Mouse (Mus musculus) liver, postnatal 0 days (tissue): Measurements from ENCODE around the gene Fthl17c.
"Not testable (repeated sequence)": the region's sequence is repeated elsewhere in the genome, so short reads cannot be mapped to it uniquely, and the experiment has no call there.

Experiments
- CTCF ChIP-seq: sonication (generic); IDR thresholded peaks from 2 replicates; pipeline ENCODE4 v1.5.1; 2016; ENCODE audit warnings: antibody characterized with exemption, low read depth
- EP300 ChIP-seq: IDR thresholded peaks from 2 replicates; pipeline ENCODE4 v1.6.1; 2016; ENCODE audit warnings: antibody characterized with exemption, low read depth, mild to moderate bottlenecking

DNA sequence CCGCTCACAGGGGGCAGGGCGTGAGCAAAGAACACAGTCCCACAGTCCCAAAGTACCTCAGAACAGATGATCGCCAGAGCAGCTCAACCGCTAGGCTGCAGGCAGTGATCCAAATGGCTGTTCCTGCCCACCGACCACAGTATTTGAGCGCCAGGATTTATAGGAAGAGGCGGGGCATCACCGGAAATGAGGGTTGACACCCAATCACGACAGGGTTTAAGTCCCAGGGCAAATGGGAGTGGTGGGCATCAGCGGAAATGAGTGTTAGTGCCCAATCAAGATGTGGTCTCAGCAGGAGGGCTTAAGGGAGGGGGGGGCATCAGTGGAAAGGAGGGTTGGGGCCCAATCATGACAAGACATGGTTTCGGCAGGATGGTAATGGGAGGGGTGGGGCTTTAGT lies 13.5 kb downstream of the Fthl17c start, which contains the start of gene Fthl17b:
- not testable (repeated sequence) for TF ChIP-seq CTCF, EP300
